Mouse (Mus musculus) testis, adult 2 months (tissue): ENCODE data around the gene Prrt4.

Source experiments
- CTCF ChIP-seq: fragments of 200-500 bp; IDR thresholded peaks from 2 replicates; pipeline ENCODE4 v1.5.1; 2012; ENCODE audit warnings: low read depth, mild to moderate bottlenecking, inconsistent platforms, low read length, moderate library complexity; ENCODE audit not compliant: control insufficient read depth, insufficient read depth, insufficient replicate concordance
- POLR2A ChIP-seq: fragments of 200-500 bp; IDR thresholded peaks from 2 replicates; pipeline ENCODE4 v1.6.1; 2012; ENCODE audit warnings: low read depth, mild to moderate bottlenecking, inconsistent platforms, low read length, moderate library complexity; ENCODE audit not compliant: control insufficient read depth

DNA sequence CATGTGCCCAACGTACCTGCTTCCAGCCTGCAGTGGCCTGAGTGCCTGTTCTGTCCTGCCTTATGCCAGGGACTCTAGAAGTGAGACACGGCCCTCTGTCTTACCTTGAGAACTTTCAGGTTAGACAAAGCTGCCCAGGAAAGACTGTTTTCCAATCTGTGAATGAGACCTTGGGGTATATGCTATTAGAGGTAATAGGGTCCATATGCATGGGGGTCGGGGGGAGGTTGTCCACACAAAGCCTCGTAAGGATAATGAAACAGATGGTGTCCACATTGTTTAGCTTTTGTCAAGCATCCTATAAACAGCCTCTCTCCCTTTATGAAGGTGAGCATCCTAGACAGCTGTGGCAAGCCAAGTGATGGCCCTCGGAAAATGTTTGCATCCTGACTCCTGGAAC lies 15.8 kb upstream of the Prrt4 start:
- TF ChIP-seq POLR2A (no peak), CTCF (no peak)
